Mouse (Mus musculus): Measurements from ENCODE around the gene Slc9a7. TPM values are rescaled to one million over a fixed set of nuclear protein-coding genes. Genes with fewer than 3 reads are reported as not detected.

The Slc9a7 gene
- polyA plus RNA-seq (2014; fragmentation: Nextera tagmentation; extraction: Ambion mirVana) = 0.35 and 0.48 TPM in 2 replicates

- Histone ChIP-seq H3K4me2 (peak within 1 kb of the TSS; percentile 76), H3K27me3 (replicated peaks; ENCODE audit: control insufficient read depth, insufficient read depth, low read length) (peaks cover 16% of the 10 kb centered on the region), H3K36me3 (ENCODE audit: control insufficient read depth, insufficient read depth, low read length) (no peaks in the 10 kb centered on the region), H3K27ac (ENCODE audit: low read depth, low read length) (no peak within 1 kb of the TSS), H3K9me3 (ENCODE audit: control insufficient read depth, low read length) (no peaks in the 10 kb centered on the region), H3K9ac (ENCODE audit: low read depth, low read length) (no peak within 1 kb of the TSS), H3K4me3 (ENCODE audit: low read depth, low read length) (peak within 1 kb of the TSS; percentile 53), H3K4me1 (replicated peaks; ENCODE audit: control insufficient read depth, insufficient read depth, low read length) (no peaks in the 10 kb centered on the region)
- DNase-seq (ENCODE audit: low spot score) (peak; percentile 41), ATAC-seq (replicated peaks; ENCODE audit: low FRiP score) (peak; percentile 66; the same call in 1 of the 2 replicates)
- WGBS = 11% methylated on average over 57 of the region's 65 CpGs
Measured at GRCm38 (mm10) chrX:20291282-20292039, at the start of gene Slc9a7. Gene Slc9a7 (minus strand): TSS chrX:20291807.

- WGBS = 20% methylated on average over 2 of the region's 2 CpGs
- no peak overlapping the region for H3K9ac ChIP-seq (ENCODE audit: low read depth, low read length)
Measured at GRCm38 (mm10) chrX:20335722-20336121, 44.1 kb upstream of the Slc9a7 start.

GRCm38 (mm10) chrX:20332756-20333155, 41.1 kb upstream of the Slc9a7 start:
- ATAC-seq (replicated peaks; ENCODE audit: low FRiP score) (no peak), DNase-seq (ENCODE audit: low spot score) (no peak)
- Histone ChIP-seq H3K4me3 (ENCODE audit: low read depth, low read length) (no peak overlapping the region), H3K27ac (ENCODE audit: low read depth, low read length) (no peak overlapping the region), H3K4me1 (replicated peaks; ENCODE audit: control insufficient read depth, insufficient read depth, low read length) (no peaks in the 10 kb centered on the region), H3K9me3 (ENCODE audit: control insufficient read depth, low read length) (no peaks in the 10 kb centered on the region), H3K4me2 (no peak overlapping the region), H3K9ac (ENCODE audit: low read depth, low read length) (no peak overlapping the region), H3K27me3 (replicated peaks; ENCODE audit: control insufficient read depth, insufficient read depth, low read length) (no peaks in the 10 kb centered on the region), H3K36me3 (ENCODE audit: control insufficient read depth, insufficient read depth, low read length) (no peaks in the 10 kb centered on the region)
- 73% methylated on average over 1 of the region's 1 CpGs for WGBS

More at GRCm38 (mm10) chrX:20335722-20336121, 44.1 kb upstream of the Slc9a7 start:
- Histone ChIP-seq H3K27ac (ENCODE audit: low read depth, low read length) (no peak overlapping the region), H3K4me3 (ENCODE audit: low read depth, low read length) (no peak overlapping the region), H3K4me1 (replicated peaks; ENCODE audit: control insufficient read depth, insufficient read depth, low read length) (no peaks in the 10 kb centered on the region), H3K36me3 (ENCODE audit: control insufficient read depth, insufficient read depth, low read length) (no peaks in the 10 kb centered on the region), H3K27me3 (replicated peaks; ENCODE audit: control insufficient read depth, insufficient read depth, low read length) (no peaks in the 10 kb centered on the region), H3K9me3 (ENCODE audit: control insufficient read depth, low read length) (no peaks in the 10 kb centered on the region), H3K4me2 (no peak overlapping the region)
- DNase-seq (ENCODE audit: low spot score) (no peak), ATAC-seq (replicated peaks; ENCODE audit: low FRiP score) (no peak)

- Histone ChIP-seq H3K27ac (ENCODE audit: low read depth, low read length) (no peak overlapping the region), H3K9ac (ENCODE audit: low read depth, low read length) (no peak overlapping the region), H3K4me2 (no peak overlapping the region), H3K9me3 (ENCODE audit: control insufficient read depth, low read length) (no peaks in the 10 kb centered on the region), H3K4me3 (ENCODE audit: low read depth, low read length) (no peak overlapping the region), H3K4me1 (replicated peaks; ENCODE audit: control insufficient read depth, insufficient read depth, low read length) (no peaks in the 10 kb centered on the region; the same call in 1 of the 2 replicates), H3K36me3 (ENCODE audit: control insufficient read depth, insufficient read depth, low read length) (no peaks in the 10 kb centered on the region), H3K27me3 (replicated peaks; ENCODE audit: control insufficient read depth, insufficient read depth, low read length) (no peaks in the 10 kb centered on the region)
- 32% methylated on average over 3 of the region's 3 CpGs for WGBS
- DNase-seq (ENCODE audit: low spot score) (no peak), ATAC-seq (replicated peaks; ENCODE audit: low FRiP score) (no peak)
Measured at GRCm38 (mm10) chrX:20307215-20307614, 15.6 kb upstream of the Slc9a7 start.

- no peak overlapping the region for H3K27ac ChIP-seq (ENCODE audit: low read depth, low read length)
- H3K9ac ChIP-seq (ENCODE audit: low read depth, low read length) = no peak overlapping the region
- H3K27me3 ChIP-seq (replicated peaks; ENCODE audit: control insufficient read depth, insufficient read depth, low read length) = no peaks in the 10 kb centered on the region
- H3K4me3 ChIP-seq (ENCODE audit: low read depth, low read length) = no peak overlapping the region
- no peak for DNase-seq (ENCODE audit: low spot score)
- no peak overlapping the region for H3K4me2 ChIP-seq
- ATAC-seq (replicated peaks; ENCODE audit: low FRiP score) = no peak
- no peaks in the 10 kb centered on the region for H3K9me3 ChIP-seq (ENCODE audit: control insufficient read depth, low read length)
- H3K4me1 ChIP-seq (replicated peaks; ENCODE audit: control insufficient read depth, insufficient read depth, low read length) = no peaks in the 10 kb centered on the region; the same call in 1 of the 2 replicates
- H3K36me3 ChIP-seq (ENCODE audit: control insufficient read depth, insufficient read depth, low read length) = no peaks in the 10 kb centered on the region
Measured at GRCm38 (mm10) chrX:20305941-20306340, 14.3 kb upstream of the Slc9a7 start.

GRCm38 (mm10) chrX:20303280-20303679, 11.7 kb upstream of the Slc9a7 start:
- Histone ChIP-seq H3K27ac (ENCODE audit: low read depth, low read length) (no peak overlapping the region), H3K9ac (ENCODE audit: low read depth, low read length) (no peak overlapping the region), H3K9me3 (ENCODE audit: control insufficient read depth, low read length) (no peaks in the 10 kb centered on the region), H3K27me3 (replicated peaks; ENCODE audit: control insufficient read depth, insufficient read depth, low read length) (no peaks in the 10 kb centered on the region), H3K36me3 (ENCODE audit: control insufficient read depth, insufficient read depth, low read length) (no peaks in the 10 kb centered on the region), H3K4me1 (replicated peaks; ENCODE audit: control insufficient read depth, insufficient read depth, low read length) (no peaks in the 10 kb centered on the region; the same call in 1 of the 2 replicates), H3K4me2 (no peak overlapping the region), H3K4me3 (ENCODE audit: low read depth, low read length) (no peak overlapping the region)
- ATAC-seq (replicated peaks; ENCODE audit: low FRiP score) (no peak), DNase-seq (ENCODE audit: low spot score) (no peak)

GRCm38 (mm10) chrX:20292040-20292417, 422 bp upstream of the Slc9a7 start:
- Histone ChIP-seq H3K9me3 (ENCODE audit: control insufficient read depth, low read length) (no peaks in the 10 kb centered on the region), H3K27me3 (replicated peaks; ENCODE audit: control insufficient read depth, insufficient read depth, low read length) (peaks cover 16% of the 10 kb centered on the region), H3K36me3 (ENCODE audit: control insufficient read depth, insufficient read depth, low read length) (no peaks in the 10 kb centered on the region), H3K4me1 (replicated peaks; ENCODE audit: control insufficient read depth, insufficient read depth, low read length) (no peaks in the 10 kb centered on the region), H3K27ac (ENCODE audit: low read depth, low read length) (no peak overlapping the region), H3K4me3 (ENCODE audit: low read depth, low read length) (peak overlapping the region; percentile 53), H3K9ac (ENCODE audit: low read depth, low read length) (no peak overlapping the region), H3K4me2 (peak overlapping the region; percentile 76)
- ATAC-seq (replicated peaks; ENCODE audit: low FRiP score) = no peak
- 29% methylated on average over 11 of the region's 11 CpGs for WGBS
- DNase-seq (ENCODE audit: low spot score) = no peak

- Histone ChIP-seq H3K27ac (ENCODE audit: low read depth, low read length) (no peak overlapping the region), H3K27me3 (replicated peaks; ENCODE audit: control insufficient read depth, insufficient read depth, low read length) (peaks cover 16% of the 10 kb centered on the region), H3K4me1 (replicated peaks; ENCODE audit: control insufficient read depth, insufficient read depth, low read length) (no peaks in the 10 kb centered on the region), H3K4me3 (ENCODE audit: low read depth, low read length) (peak overlapping the region; percentile 53), H3K36me3 (ENCODE audit: control insufficient read depth, insufficient read depth, low read length) (no peaks in the 10 kb centered on the region), H3K9me3 (ENCODE audit: control insufficient read depth, low read length) (no peaks in the 10 kb centered on the region), H3K4me2 (peak overlapping the region; percentile 76), H3K9ac (ENCODE audit: low read depth, low read length) (no peak overlapping the region)
- DNase-seq (ENCODE audit: low spot score) = no peak
- 18% methylated on average over 5 of the region's 5 CpGs for whole genome bisulfite sequencing
- ATAC-seq (replicated peaks; ENCODE audit: low FRiP score) = no peak
Measured at GRCm38 (mm10) chrX:20290715-20291114, 892 bp downstream of the Slc9a7 start.

GRCm38 (mm10) chrX:20288674-20289073, 2.9 kb downstream of the Slc9a7 start:
- Histone ChIP-seq H3K4me2 (no peak overlapping the region), H3K27me3 (replicated peaks; ENCODE audit: control insufficient read depth, insufficient read depth, low read length) (peaks cover 16% of the 10 kb centered on the region), H3K4me1 (replicated peaks; ENCODE audit: control insufficient read depth, insufficient read depth, low read length) (no peaks in the 10 kb centered on the region), H3K9ac (ENCODE audit: low read depth, low read length) (no peak overlapping the region), H3K9me3 (ENCODE audit: control insufficient read depth, low read length) (no peaks in the 10 kb centered on the region), H3K4me3 (ENCODE audit: low read depth, low read length) (no peak overlapping the region), H3K27ac (ENCODE audit: low read depth, low read length) (no peak overlapping the region), H3K36me3 (ENCODE audit: control insufficient read depth, insufficient read depth, low read length) (no peaks in the 10 kb centered on the region)
- 57% methylated on average over 3 of the region's 3 CpGs for WGBS
- DNase-seq (ENCODE audit: low spot score) = no peak
- no peak for ATAC-seq (replicated peaks; ENCODE audit: low FRiP score)
